7 mouse cellular contexts compared by ENCODE assay signal in the genomic region with DNA sequence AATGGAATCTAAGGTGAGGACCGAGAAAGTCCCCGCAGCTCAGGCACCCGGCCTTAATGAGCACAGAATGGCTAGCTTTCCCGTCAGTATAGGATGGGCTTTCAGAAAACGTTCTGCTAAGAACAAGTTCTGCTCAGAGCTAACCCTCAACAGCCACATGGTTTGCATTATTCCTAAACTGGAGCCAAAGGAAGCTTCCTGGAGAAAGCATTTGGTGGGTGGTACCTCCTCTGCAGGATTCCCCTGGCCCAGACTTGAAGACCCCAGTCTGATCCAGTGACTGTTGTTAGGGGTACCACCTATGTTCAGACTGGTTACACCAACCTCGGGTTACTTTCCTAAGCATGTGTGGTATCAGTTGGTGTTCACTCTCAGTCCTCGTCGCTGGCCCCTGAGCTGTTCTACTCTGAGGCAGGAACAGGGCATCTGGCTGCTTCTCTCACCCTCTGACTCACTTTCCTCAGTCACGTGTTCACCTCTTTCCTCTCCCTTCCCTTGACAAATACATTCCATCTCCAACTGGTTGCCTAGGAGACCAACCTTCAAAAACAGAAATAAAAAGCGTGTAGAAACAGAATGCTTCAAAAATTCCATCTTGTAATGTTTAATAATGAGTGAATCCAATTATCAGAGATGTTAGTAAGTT. TPM values are rescaled to one million over a fixed set of nuclear protein-coding genes. Genes with fewer than 3 reads are reported as not detected.
DNase-seq lines count a peak whose midpoint lies in the region; ATAC-seq and TF ChIP-seq lines count a peak whose summit lies in the region.

No protein-coding gene starts in this region.

- peak; percentile 45 for DNase-seq in urinary bladder, postnatal 25 days (ENCODE audit: low spot score)
- no peak for DNase-seq in urinary bladder, adult 2 months (ENCODE audit: low spot score)
- DNase-seq in embryonic facial prominence, embryonic 11.5 days (ENCODE audit: low spot score): peak; percentile 50
- peak; percentile 37 for DNase-seq in lung, embryonic 14.5 days
- no peak for DNase-seq in thymus, postnatal 25 days
- DNase-seq in spleen, postnatal 10 days (ENCODE audit: low spot score in 2 of 2): no peak

- 60% methylated on average over 10 of the region's 10 CpGs for WGBS in embryonic facial prominence, embryonic 11.5 days
- 64% methylated on average over 10 of the region's 10 CpGs for WGBS in lung, embryonic 14.5 days

- H3K27me3 ChIP-seq in embryonic facial prominence, embryonic 11.5 days (ENCODE audit: control insufficient read depth, insufficient read depth, low read length): no peaks in the 10 kb centered on the region
- no peaks in the 10 kb centered on the region for H3K27me3 ChIP-seq in lung, embryonic 14.5 days (ENCODE audit: insufficient read depth, low read length)

- no peaks in the 10 kb centered on the region for H3K4me1 ChIP-seq in embryonic facial prominence, embryonic 11.5 days (ENCODE audit: control insufficient read depth, insufficient read depth, low read length)
- no peaks in the 10 kb centered on the region for H3K4me1 ChIP-seq in lung, embryonic 14.5 days (ENCODE audit: insufficient read depth)

- no peak overlapping the region for H3K27ac ChIP-seq in embryonic facial prominence, embryonic 11.5 days (replicated peaks; ENCODE audit: low read depth, low read length)
- H3K27ac ChIP-seq in lung, embryonic 14.5 days (ENCODE audit: low read depth): no peak overlapping the region

- H3K36me3 ChIP-seq in embryonic facial prominence, embryonic 11.5 days (replicated peaks; ENCODE audit: control insufficient read depth, insufficient read depth, low read depth, low read length): no peaks in the 10 kb centered on the region
- H3K36me3 ChIP-seq in lung, embryonic 14.5 days (ENCODE audit: insufficient read depth): no peaks in the 10 kb centered on the region

- H3K4me2 ChIP-seq in embryonic facial prominence, embryonic 11.5 days (ENCODE audit: low read depth, low read length): no peak overlapping the region
- H3K4me2 ChIP-seq in lung, embryonic 14.5 days: no peak overlapping the region

- H3K4me3 ChIP-seq in embryonic facial prominence, embryonic 11.5 days (ENCODE audit: low read depth, low read length): no peak overlapping the region
- H3K4me3 ChIP-seq in lung, embryonic 14.5 days (ENCODE audit: low read depth, low read length): no peak overlapping the region

- no peak for TF ChIP-seq CTCF in lung, embryonic 14.5 days (IDR thresholded peaks at IDR 0.05; ENCODE audit: low read depth)

- H3K9me3 ChIP-seq in embryonic facial prominence, embryonic 11.5 days (replicated peaks; ENCODE audit: control insufficient read depth, low read length): no peaks in the 10 kb centered on the region
- 0 out of 2 replicates have a peak, but pooled peaks cover 3% of the 10 kb centered on the region for H3K9me3 ChIP-seq in lung, embryonic 14.5 days (ENCODE audit: low read depth, low read length)

- no peak for ATAC-seq in embryonic facial prominence, embryonic 11.5 days (replicated peaks; ENCODE audit: insufficient number of reproducible peaks, low FRiP score, low TSS enrichment, low read depth)
- peak; percentile 43 for ATAC-seq in inflammation-experienced regulatory T-cells, adult 6 months
- peak; percentile 39 for ATAC-seq in lung, embryonic 14.5 days (ENCODE audit: insufficient read depth)

- no peak overlapping the region for H3K9ac ChIP-seq in embryonic facial prominence, embryonic 11.5 days (replicated peaks; ENCODE audit: low read length)
- no peak overlapping the region for H3K9ac ChIP-seq in lung, embryonic 14.5 days

RNA-seq across cellular contexts. Expression of a gene that starts 41.9 kb away (rescaled TPM):
- 2.6 and 2.9 TPM in 2 replicates for polyA plus RNA-seq in urinary bladder, adult 2 months (2012; rRNA removed)
- polyA plus RNA-seq in embryonic facial prominence, embryonic 11.5 days (2014; fragmentation: Nextera tagmentation; extraction: Ambion mirVana): 0.15 and 0.20 TPM in 2 replicates
- polyA plus RNA-seq in inflammation-experienced regulatory T-cells, adult 6 months (2017; shearing (Covaris generic)): not detected
- 0.05 and 0.11 TPM in 2 replicates for polyA plus RNA-seq in lung, embryonic 14.5 days (2014; fragmentation: Nextera tagmentation; extraction: Ambion mirVana)

RNA-seq across cellular contexts. Expression of a gene that starts 59.0 kb away (rescaled TPM):
- polyA plus RNA-seq in urinary bladder, adult 2 months (2012; rRNA removed): 43.3 and 49.4 TPM in 2 replicates
- polyA plus RNA-seq in embryonic facial prominence, embryonic 11.5 days (2014; fragmentation: Nextera tagmentation; extraction: Ambion mirVana): 28.2 and 29.2 TPM in 2 replicates
- polyA plus RNA-seq in inflammation-experienced regulatory T-cells, adult 6 months (2017; shearing (Covaris generic)): 10 to 100 TPM; 72.7 to 91.3 (median 78.2) TPM
- 33.8 and 35.0 TPM in 2 replicates for polyA plus RNA-seq in lung, embryonic 14.5 days (2014; fragmentation: Nextera tagmentation; extraction: Ambion mirVana)

RNA-seq across cellular contexts. Expression of a gene that starts 59.3 kb away (rescaled TPM):
- polyA plus RNA-seq in urinary bladder, adult 2 months (2012; rRNA removed): 26.2 and 26.8 TPM in 2 replicates
- 99.1 and 99.3 TPM in 2 replicates for polyA plus RNA-seq in embryonic facial prominence, embryonic 11.5 days (2014; fragmentation: Nextera tagmentation; extraction: Ambion mirVana)
- 10 to 100 TPM in 1 of 3 experiments, 1 to 10 TPM in 2; 2.0 to 11.4 (median 6.5) TPM for polyA plus RNA-seq in inflammation-experienced regulatory T-cells, adult 6 months (2017; shearing (Covaris generic))
- polyA plus RNA-seq in lung, embryonic 14.5 days (2014; fragmentation: Nextera tagmentation; extraction: Ambion mirVana): 55.1 and 59.7 TPM in 2 replicates

Comparison
In these comparisons a context has a peak if more than half of its experiments do, and no peak if none do; other contexts are left out.
1. DNase-seq: peak in urinary bladder, postnatal 25 days (single experiment), embryonic facial prominence, embryonic 11.5 days (single experiment) and lung, embryonic 14.5 days (single experiment); none in urinary bladder, adult 2 months (single experiment), thymus, postnatal 25 days (single experiment) and spleen, postnatal 10 days (0 of 2).